Mouse (Mus musculus) olfactory bulb, adult 2 months (tissue): ENCODE data around the gene Itga7.

ENCODE experiments used
- CTCF ChIP-seq: fragments of 200-500 bp; IDR thresholded peaks from 2 replicates; pipeline ENCODE4 v1.5.1; 2012; ENCODE audit warnings: low read depth, mild to moderate bottlenecking, low read length, moderate library complexity; ENCODE audit not compliant: insufficient read depth
- POLR2A ChIP-seq: fragments of 200-500 bp; IDR thresholded peaks from 2 replicates; pipeline ENCODE4 v1.6.1; 2012; ENCODE audit warnings: mild to moderate bottlenecking, low read depth, low read length, moderate library complexity; ENCODE audit not compliant: insufficient read depth

- TF ChIP-seq CTCF (no peak), POLR2A (no peak)
These were observed 531 bp downstream of the Itga7 start for GRCm38 (mm10) chr10:128933976-128934721.
